Mouse (Mus musculus) stomach, postnatal 0 days (tissue): ENCODE measurements around the gene Twist1. TPM values are rescaled to one million over a fixed set of nuclear protein-coding genes. Genes with fewer than 3 reads are reported as not detected.

Experiments
- ATAC-seq: fragments of 200-750 bp; cut with Nextera tagmentation; 2 replicates; pipeline ENCODE4 v1.8.0; 2017; ENCODE audit not compliant: low FRiP score, low TSS enrichment
- DNase-seq: peaks from one replicate; pipeline ENCODE4 v3.0.0-alpha.2; 2016; ENCODE audit warnings: low spot score
- H3K27ac ChIP-seq: fragments of 300-500 bp; sonication (generic); replicated peaks from 2 replicates; pipeline ENCODE4 v1.5.1; 2014; ENCODE audit warnings: mild to moderate bottlenecking, control low read depth
- H3K27me3 ChIP-seq: fragments of 300-500 bp; sonication (generic); 2 replicates; pipeline ENCODE4 v1.6.1; 2014; ENCODE audit warnings: low read length; ENCODE audit not compliant: control insufficient read depth, insufficient read depth
- H3K36me3 ChIP-seq: fragments of 300-500 bp; sonication (generic); 2 replicates; pipeline ENCODE4 v1.6.1; 2014; ENCODE audit warnings: low read length, mixed read lengths; ENCODE audit not compliant: control insufficient read depth, insufficient read depth
- H3K4me1 ChIP-seq: fragments of 300-500 bp; sonication (generic); replicated peaks from 2 replicates; pipeline ENCODE4 v1.6.1; 2014; ENCODE audit warnings: antibody characterized with exemption; ENCODE audit not compliant: control insufficient read depth, insufficient read depth
- H3K4me2 ChIP-seq: fragments of 300-500 bp; sonication (generic); replicated peaks from 2 replicates; pipeline ENCODE4 v1.6.1; 2014; ENCODE audit warnings: low read depth, mild to moderate bottlenecking, control low read depth, moderate library complexity
- H3K4me3 ChIP-seq: fragments of 300-500 bp; sonication (generic); 2 replicates; pipeline ENCODE4 v1.5.1; 2014; ENCODE audit warnings: low read depth, low read length, control low read depth
- H3K9ac ChIP-seq: fragments of 300-500 bp; sonication (generic); 2 replicates; pipeline ENCODE4 v1.6.1; 2014; ENCODE audit warnings: mild to moderate bottlenecking, low read length, control low read depth, mixed read lengths
- H3K9me3 ChIP-seq: fragments of 300-500 bp; sonication (generic); 2 replicates; pipeline ENCODE4 v1.6.1; 2016; ENCODE audit warnings: low read length; ENCODE audit not compliant: control insufficient read depth
- CTCF ChIP-seq: IDR thresholded peaks from 2 replicates; pipeline ENCODE4 v1.5.1; 2016; ENCODE audit warnings: antibody characterized with exemption, low read depth, mild to moderate bottlenecking, moderate library complexity
- EP300 ChIP-seq: optimal IDR thresholded peaks from 2 replicates; pipeline ENCODE3; 2016; ENCODE audit warnings: antibody characterized with exemption
- WGBS: fragments of 180-500 bp; shearing (Covaris S2); extraction: QIAGEN DNeasy Blood & Tissue Kit; methylation state at CpG from one replicate; pipeline ENCODE4 v1.1.7; 2014; 5-methylcytosine and 5-hydroxymethylcytosine counted together
- polyA plus RNA-seq: library from polyadenylated mRNA; unstranded; fragments of >200 nt; fragmentation: Nextera tagmentation; extraction: Ambion mirVana; gene quantifications from 2 replicates; pipeline ENCODE4 v1.2.1, GENCODE M21; 2015

The Twist1 gene
- polyA plus RNA-seq, 1 experiment from 2014 or later = 2.9 TPM

GRCm38 (mm10) chr12:33954931-33955565, 2.4 kb upstream of the Twist1 start:
- no peak for DNase-seq
- Histone ChIP-seq H3K27me3 (peaks cover 7% of the 10 kb centered on the region; the same call in 1 of the 2 replicates), H3K4me3 (no peak overlapping the region), H3K36me3 (no peaks in the 10 kb centered on the region), H3K9me3 (no peaks in the 10 kb centered on the region), H3K4me1 (no peaks in the 10 kb centered on the region), H3K9ac (no peak overlapping the region), H3K27ac (no peak overlapping the region), H3K4me2 (no peak overlapping the region)
- WGBS = 46% methylated on average over 8 of the region's 8 CpGs
- TF ChIP-seq EP300 (no peak), CTCF (no peak)
- no peak for ATAC-seq

DNA sequence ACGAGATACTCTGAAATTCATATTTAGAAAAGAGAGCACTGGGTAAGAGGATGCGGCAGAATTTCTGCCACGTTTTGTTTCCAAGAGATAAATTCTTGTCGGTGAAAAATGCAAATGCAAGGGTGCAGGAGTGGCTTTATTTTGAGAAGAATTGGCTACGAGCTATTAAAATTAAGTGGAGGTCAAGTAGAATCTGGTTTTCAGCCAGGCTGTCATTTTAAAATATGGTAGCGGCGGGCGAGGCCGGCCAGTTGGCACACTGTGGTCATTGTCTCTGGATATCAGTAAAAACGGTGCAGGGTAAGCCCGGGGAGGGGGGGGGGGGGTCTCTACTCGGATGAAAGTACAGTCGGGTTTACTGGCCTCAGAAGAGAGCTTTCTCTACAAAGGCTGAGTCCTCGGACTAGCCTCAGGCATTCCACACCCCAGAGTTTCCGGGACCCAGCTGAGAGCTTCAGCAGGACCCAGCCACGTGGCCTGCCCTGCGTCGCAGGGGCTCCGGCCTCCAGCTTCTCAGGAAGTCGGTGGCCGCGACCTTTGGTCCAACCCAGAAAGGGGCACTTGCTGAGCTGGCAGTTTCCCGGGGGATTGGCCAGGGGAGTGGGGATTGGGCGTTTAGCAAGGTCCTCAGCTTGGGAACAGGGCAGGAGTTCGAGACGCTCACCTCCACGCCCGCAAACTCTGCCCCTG, 1.7 kb upstream of the Twist1 start:
- TF ChIP-seq CTCF (no peak), EP300 (no peak)
- H3K9me3 ChIP-seq = no peaks in the 10 kb centered on the region
- 11% methylated on average over 28 of the region's 28 CpGs for WGBS
- H3K27ac ChIP-seq = no peak overlapping the region
- peaks cover 7% of the 10 kb centered on the region; the same call in 1 of the 2 replicates for H3K27me3 ChIP-seq
- no peaks in the 10 kb centered on the region for H3K4me1 ChIP-seq
- no peak overlapping the region for H3K9ac ChIP-seq
- H3K4me3 ChIP-seq = peak overlapping the region; percentile 4; the same call in 1 of the 2 replicates
- H3K4me2 ChIP-seq = peak overlapping the region; percentile 78
- ATAC-seq (no peak), DNase-seq (no peak)
- H3K36me3 ChIP-seq = no peaks in the 10 kb centered on the region

- H3K36me3 ChIP-seq = no peaks in the 10 kb centered on the region
- 2% methylated on average over 41 of the region's 43 CpGs for WGBS
- peak overlapping the region; percentile 69 for H3K9ac ChIP-seq
- TF ChIP-seq EP300 (no peak), CTCF (no peak)
- DNase-seq (no peak), ATAC-seq (no peak; the same call in 1 of the 2 replicates)
- peak overlapping the region; percentile 78 for H3K27ac ChIP-seq
- no peaks in the 10 kb centered on the region for H3K9me3 ChIP-seq
- peak overlapping the region; percentile 67 for H3K4me3 ChIP-seq
- H3K27me3 ChIP-seq = peaks cover 7% of the 10 kb centered on the region; the same call in 1 of the 2 replicates
- peak overlapping the region; percentile 78 for H3K4me2 ChIP-seq
- no peaks in the 10 kb centered on the region for H3K4me1 ChIP-seq
Measured at GRCm38 (mm10) chr12:33956576-33957399, 683 bp upstream of the Twist1 start.

GRCm38 (mm10) chr12:33958241-33959194, 1.0 kb downstream of the Twist1 start:
- TF ChIP-seq EP300 (no peak), CTCF (no peak)
- ATAC-seq = peak; percentile 35
- Histone ChIP-seq H3K27ac (peak overlapping the region; percentile 78), H3K4me1 (no peaks in the 10 kb centered on the region), H3K9ac (peak overlapping the region; percentile 69), H3K4me3 (peak overlapping the region; percentile 67), H3K36me3 (no peaks in the 10 kb centered on the region), H3K4me2 (peak overlapping the region; percentile 78), H3K9me3 (no peaks in the 10 kb centered on the region), H3K27me3 (peaks cover 7% of the 10 kb centered on the region; the same call in 1 of the 2 replicates)
- 3% methylated on average over 47 of the region's 56 CpGs for WGBS
- no peak for DNase-seq

GRCm38 (mm10) chr12:33959206-33959605, 1.7 kb downstream of the Twist1 start:
- Histone ChIP-seq H3K4me3 (peak overlapping the region; percentile 67), H3K27ac (no peak overlapping the region), H3K36me3 (no peaks in the 10 kb centered on the region), H3K9me3 (no peaks in the 10 kb centered on the region), H3K27me3 (peaks cover 11% of the 10 kb centered on the region; the same call in 1 of the 2 replicates), H3K4me2 (peak overlapping the region; percentile 78), H3K4me1 (no peaks in the 10 kb centered on the region), H3K9ac (no peak overlapping the region)
- ATAC-seq = no peak
- 20% methylated on average over 6 of the region's 6 CpGs for WGBS
- no peak for DNase-seq
- TF ChIP-seq CTCF = no peak
- TF ChIP-seq EP300 = no peak
